Mouse (Mus musculus): ENCODE measurements around the gene Mical1. TPM values are rescaled to one million over a fixed set of nuclear protein-coding genes. Genes with fewer than 3 reads are reported as not detected.

Gene Mical1
- 27.7 TPM for polyA plus RNA-seq (2012; fragmentation: generic; extraction: Trizol)
- long read RNA-seq, experiment 1, transcript Mical1-201 (24 exons, 3,563 nt): major isoform, 21 of 39 reads
- long read RNA-seq, experiment 1, partial matches to known transcripts: 13 of 39 reads
- long read RNA-seq, experiment 1, other reads (novel, unspliced or antisense): 5 of 39 reads
- long read RNA-seq, experiment 2, transcript Mical1-201 (24 exons, 3,563 nt): major isoform, 186 of 258 reads
- long read RNA-seq, experiment 2, partial matches to known transcripts: 12 of 258 reads
- long read RNA-seq, experiment 2, other reads (novel, unspliced or antisense): 60 of 258 reads

- peak within 1 kb of the TSS; percentile 81 for H3ac ChIP-seq (ENCODE audit: control insufficient read depth, insufficient read length, low read depth)
- no peaks in the 10 kb centered on the region for H3K79me2 ChIP-seq (ENCODE audit: control insufficient read depth, insufficient read depth)
- H3K27me3 ChIP-seq (ENCODE audit: control insufficient read depth, insufficient read depth, insufficient read length): no peaks in the 10 kb centered on the region
- H3K79me3 ChIP-seq (ENCODE audit: low read depth): no peaks in the 10 kb centered on the region
- H3K4me3 ChIP-seq (ENCODE audit: insufficient read depth, poor library complexity, severe bottlenecking): peak within 1 kb of the TSS; percentile 41
- no peak for TF ChIP-seq MAX (IDR thresholded peaks at IDR 0.05)
- no peaks in the 10 kb centered on the region for H3K36me3 ChIP-seq (ENCODE audit: control insufficient read depth, insufficient read depth)
These were observed at the start of gene Mical1 for GRCm38 (mm10) chr10:41476171-41477017. TSS of gene Mical1 (plus strand) at chr10:41476314.

- Histone ChIP-seq H3ac (ENCODE audit: control insufficient read depth, insufficient read length, low read depth) (no peak overlapping the region), H3K27me3 (ENCODE audit: control insufficient read depth, insufficient read depth, insufficient read length) (peaks cover 23% of the 10 kb centered on the region), H3K4me3 (ENCODE audit: insufficient read depth, poor library complexity, severe bottlenecking) (no peak overlapping the region), H3K79me2 (ENCODE audit: control insufficient read depth, insufficient read depth) (no peaks in the 10 kb centered on the region), H3K36me3 (ENCODE audit: control insufficient read depth, insufficient read depth) (no peaks in the 10 kb centered on the region), H3K79me3 (ENCODE audit: low read depth) (no peaks in the 10 kb centered on the region)
- TF ChIP-seq MYOG (IDR thresholded peaks at IDR 0.05; ENCODE audit: control insufficient read depth, extremely low read depth, insufficient read length) (no peak), FOSL1 (IDR thresholded peaks at IDR 0.05; ENCODE audit: insufficient read depth, low read length, poor library complexity, severe bottlenecking) (no peak), CEBPB (IDR thresholded peaks at IDR 0.05; ENCODE audit: low read depth) (no peak), MYOD1 (IDR thresholded peaks at IDR 0.05; ENCODE audit: control insufficient read depth, insufficient read length, low read depth) (no peak), CTCF (IDR thresholded peaks at IDR 0.05; ENCODE audit: control insufficient read depth, insufficient read depth, insufficient read length) (no peak), MAX (IDR thresholded peaks at IDR 0.05) (no peak)
These were observed 49.7 kb upstream of the Mical1 start for GRCm38 (mm10) chr10:41426368-41426767.

- no peaks in the 10 kb centered on the region for H3K36me3 ChIP-seq (ENCODE audit: control insufficient read depth, insufficient read depth)
- TF ChIP-seq CEBPB (IDR thresholded peaks at IDR 0.05; ENCODE audit: low read depth) (no peak), MAX (IDR thresholded peaks at IDR 0.05) (no peak), FOSL1 (IDR thresholded peaks at IDR 0.05; ENCODE audit: insufficient read depth, low read length, poor library complexity, severe bottlenecking) (no peak), USF1 (IDR thresholded peaks at IDR 0.05; ENCODE audit: low read depth) (no peak), MYOD1 (IDR thresholded peaks at IDR 0.05; ENCODE audit: control insufficient read depth, insufficient read length, low read depth) (no peak), CTCF (IDR thresholded peaks at IDR 0.05; ENCODE audit: control insufficient read depth, insufficient read depth, insufficient read length) (no peak), MYOG (IDR thresholded peaks at IDR 0.05; ENCODE audit: control insufficient read depth, extremely low read depth, insufficient read length) (no peak)
- H3K4me3 ChIP-seq (ENCODE audit: insufficient read depth, poor library complexity, severe bottlenecking): no peak overlapping the region
- H3ac ChIP-seq (ENCODE audit: control insufficient read depth, insufficient read length, low read depth): no peak overlapping the region
- H3K79me3 ChIP-seq (ENCODE audit: low read depth): no peaks in the 10 kb centered on the region
- no peaks in the 10 kb centered on the region for H3K79me2 ChIP-seq (ENCODE audit: control insufficient read depth, insufficient read depth)
- H3K27me3 ChIP-seq (ENCODE audit: control insufficient read depth, insufficient read depth, insufficient read length): no peaks in the 10 kb centered on the region
These were observed 41.5 kb upstream of the Mical1 start for GRCm38 (mm10) chr10:41434624-41435023.

- Histone ChIP-seq H3K36me3 (ENCODE audit: control insufficient read depth, insufficient read depth) (no peaks in the 10 kb centered on the region), H3K4me3 (ENCODE audit: insufficient read depth, poor library complexity, severe bottlenecking) (no peak overlapping the region), H3K27me3 (ENCODE audit: control insufficient read depth, insufficient read depth, insufficient read length) (no peaks in the 10 kb centered on the region), H3K79me3 (ENCODE audit: low read depth) (no peaks in the 10 kb centered on the region), H3ac (ENCODE audit: control insufficient read depth, insufficient read length, low read depth) (no peak overlapping the region), H3K79me2 (ENCODE audit: control insufficient read depth, insufficient read depth) (no peaks in the 10 kb centered on the region)
- TF ChIP-seq MYOG (IDR thresholded peaks at IDR 0.05; ENCODE audit: control insufficient read depth, extremely low read depth, insufficient read length): no peak
- TF ChIP-seq MAX (IDR thresholded peaks at IDR 0.05): no peak
- TF ChIP-seq FOSL1 (IDR thresholded peaks at IDR 0.05; ENCODE audit: insufficient read depth, low read length, poor library complexity, severe bottlenecking): no peak
These were observed 41.0 kb upstream of the Mical1 start for GRCm38 (mm10) chr10:41435141-41435540.

GRCm38 (mm10) chr10:41448216-41448615 lies 27.9 kb upstream of the Mical1 start:
- no peaks in the 10 kb centered on the region for H3K36me3 ChIP-seq (ENCODE audit: control insufficient read depth, insufficient read depth)
- peaks cover 21% of the 10 kb centered on the region for H3K79me2 ChIP-seq (ENCODE audit: control insufficient read depth, insufficient read depth)
- H3K27me3 ChIP-seq (ENCODE audit: control insufficient read depth, insufficient read depth, insufficient read length): peaks cover 6% of the 10 kb centered on the region
- no peak overlapping the region for H3K4me3 ChIP-seq (ENCODE audit: insufficient read depth, poor library complexity, severe bottlenecking)
- TF ChIP-seq FOSL1 (IDR thresholded peaks at IDR 0.05; ENCODE audit: insufficient read depth, low read length, poor library complexity, severe bottlenecking) (no peak), CTCF (IDR thresholded peaks at IDR 0.05; ENCODE audit: control insufficient read depth, insufficient read depth, insufficient read length) (no peak), MYOD1 (IDR thresholded peaks at IDR 0.05; ENCODE audit: control insufficient read depth, insufficient read length, low read depth) (no peak)
- H3ac ChIP-seq (ENCODE audit: control insufficient read depth, insufficient read length, low read depth): no peak overlapping the region
- peaks cover 8% of the 10 kb centered on the region for H3K79me3 ChIP-seq (ENCODE audit: low read depth)

- Histone ChIP-seq H3ac (ENCODE audit: control insufficient read depth, insufficient read length, low read depth) (peak overlapping the region; percentile 3), H3K27me3 (ENCODE audit: control insufficient read depth, insufficient read depth, insufficient read length) (peaks cover 6% of the 10 kb centered on the region), H3K4me3 (ENCODE audit: insufficient read depth, poor library complexity, severe bottlenecking) (peak overlapping the region; percentile 82), H3K79me3 (ENCODE audit: low read depth) (peaks cover 8% of the 10 kb centered on the region), H3K36me3 (ENCODE audit: control insufficient read depth, insufficient read depth) (no peaks in the 10 kb centered on the region), H3K79me2 (ENCODE audit: control insufficient read depth, insufficient read depth) (peaks cover 21% of the 10 kb centered on the region)
- no peak for TF ChIP-seq CTCF (IDR thresholded peaks at IDR 0.05; ENCODE audit: control insufficient read depth, insufficient read depth, insufficient read length)
- TF ChIP-seq MAX (IDR thresholded peaks at IDR 0.05): no peak
- TF ChIP-seq MYOG (IDR thresholded peaks at IDR 0.05; ENCODE audit: control insufficient read depth, extremely low read depth, insufficient read length): no peak
- TF ChIP-seq USF1 (IDR thresholded peaks at IDR 0.05; ENCODE audit: low read depth): no peak
- no peak for TF ChIP-seq MYOD1 (IDR thresholded peaks at IDR 0.05; ENCODE audit: control insufficient read depth, insufficient read length, low read depth)
- no peak for TF ChIP-seq CEBPB (IDR thresholded peaks at IDR 0.05; ENCODE audit: low read depth)
- TF ChIP-seq FOSL1 (IDR thresholded peaks at IDR 0.05; ENCODE audit: insufficient read depth, low read length, poor library complexity, severe bottlenecking): no peak
These were observed 26.4 kb upstream of the Mical1 start for GRCm38 (mm10) chr10:41449684-41450083.

All from C2C12 (cell line).